Mouse (Mus musculus) kidney, embryonic 14.5 days (tissue): ENCODE measurements at regions not wholly inside any gene's neighbourhood (a gene's known extent, or its start where the extent isn't known, plus 50 kb on each side); places are given as distances from the start of the nearest gene placed in this dataset.

ENCODE experiments used
- ATAC-seq: fragments of 200-750 bp; cut with Nextera tagmentation; 2 replicates; pipeline ENCODE4 v1.8.0; 2017; ENCODE audit warnings: moderate number of reproducible peaks, mild to moderate bottlenecking, moderate TSS enrichment, moderate library complexity; ENCODE audit not compliant: low FRiP score, low TSS enrichment
- H3K27ac ChIP-seq: fragments of 300-500 bp; sonication (generic); 2 replicates; pipeline ENCODE4 v1.5.1; 2014; ENCODE audit warnings: low read depth, mild to moderate bottlenecking, low read length, moderate library complexity, mixed read lengths
- H3K27me3 ChIP-seq: fragments of 300-500 bp; sonication (generic); 2 replicates; pipeline ENCODE4 v1.6.1; 2014; ENCODE audit warnings: mild to moderate bottlenecking, low read length; ENCODE audit not compliant: control insufficient read depth, insufficient read depth
- H3K36me3 ChIP-seq: fragments of 300-500 bp; sonication (generic); 2 replicates; pipeline ENCODE4 v1.6.1; 2014; ENCODE audit warnings: low read length, mixed read lengths; ENCODE audit not compliant: control insufficient read depth, insufficient read depth
- H3K4me1 ChIP-seq: fragments of 300-500 bp; sonication (generic); 2 replicates; pipeline ENCODE4 v1.6.1; 2014; ENCODE audit warnings: low read length, mixed read lengths; ENCODE audit not compliant: control insufficient read depth, insufficient read depth
- H3K4me2 ChIP-seq: fragments of 300-500 bp; sonication (generic); replicated peaks from 2 replicates; pipeline ENCODE4 v1.6.1; 2014; ENCODE audit warnings: low read depth, mild to moderate bottlenecking, low read length
- H3K4me3 ChIP-seq: fragments of 300-500 bp; sonication (generic); 2 replicates; pipeline ENCODE4 v1.5.1; 2014; ENCODE audit warnings: mild to moderate bottlenecking, low read length
- H3K9ac ChIP-seq: fragments of 300-500 bp; sonication (generic); 2 replicates; pipeline ENCODE4 v1.6.1; 2014; ENCODE audit warnings: low read depth, mild to moderate bottlenecking, low read length, moderate library complexity
- H3K9me3 ChIP-seq: fragments of 300-500 bp; sonication (generic); 2 replicates; pipeline ENCODE4 v1.6.1; 2016; ENCODE audit warnings: low read length; ENCODE audit not compliant: control insufficient read depth
- WGBS: fragments of 180-500 bp; shearing (Covaris S2); extraction: QIAGEN DNeasy Blood & Tissue Kit; methylation state at CpG from one replicate; pipeline ENCODE4 v1.1.7; 2014; 5-methylcytosine and 5-hydroxymethylcytosine counted together

- H3K4me3 ChIP-seq: no peak overlapping the region
- no peak overlapping the region for H3K9ac ChIP-seq
- no peaks in the 10 kb centered on the region for H3K27me3 ChIP-seq
- H3K4me1 ChIP-seq: 0 out of 2 replicates have a peak, but pooled peaks cover 4% of the 10 kb centered on the region
- ATAC-seq: no peak
- H3K36me3 ChIP-seq: no peaks in the 10 kb centered on the region
- H3K4me2 ChIP-seq: no peak overlapping the region
- no peak overlapping the region for H3K27ac ChIP-seq
- no peaks in the 10 kb centered on the region for H3K9me3 ChIP-seq
- WGBS: 55% methylated on average over 4 of the region's 4 CpGs
Observed at GRCm38 (mm10) chr15:36427334-36427733, 580.2 kb downstream of the Zfp706 start.

DNA sequence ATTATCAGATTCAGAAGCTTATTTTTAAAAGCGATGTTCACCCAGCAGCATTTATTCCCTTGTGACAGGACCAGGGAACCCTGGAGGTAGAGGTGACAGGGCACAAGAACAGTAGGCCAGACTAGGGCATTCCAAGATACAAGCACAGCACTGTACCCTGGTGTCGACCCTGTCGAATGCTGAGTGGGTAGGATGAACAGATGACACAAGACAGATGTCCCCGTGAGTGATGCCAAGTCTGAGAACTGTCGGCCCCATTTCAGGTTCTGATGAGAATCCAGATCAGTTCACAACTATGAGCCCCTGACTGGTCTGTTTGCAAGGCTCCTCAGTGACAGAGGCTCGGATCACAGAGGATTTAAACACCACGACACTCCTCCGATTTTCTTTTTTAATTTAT is 581.7 kb downstream of the Zfp706 start:
- no peak for ATAC-seq
- no peaks in the 10 kb centered on the region for H3K36me3 ChIP-seq
- WGBS: 84% methylated on average over 8 of the region's 8 CpGs
- H3K4me2 ChIP-seq: no peak overlapping the region
- no peak overlapping the region for H3K4me3 ChIP-seq
- H3K9me3 ChIP-seq: no peaks in the 10 kb centered on the region
- H3K27me3 ChIP-seq: no peaks in the 10 kb centered on the region
- no peak overlapping the region for H3K27ac ChIP-seq
- H3K9ac ChIP-seq: no peak overlapping the region
- 0 out of 2 replicates have a peak, but pooled peaks cover 4% of the 10 kb centered on the region for H3K4me1 ChIP-seq

DNA sequence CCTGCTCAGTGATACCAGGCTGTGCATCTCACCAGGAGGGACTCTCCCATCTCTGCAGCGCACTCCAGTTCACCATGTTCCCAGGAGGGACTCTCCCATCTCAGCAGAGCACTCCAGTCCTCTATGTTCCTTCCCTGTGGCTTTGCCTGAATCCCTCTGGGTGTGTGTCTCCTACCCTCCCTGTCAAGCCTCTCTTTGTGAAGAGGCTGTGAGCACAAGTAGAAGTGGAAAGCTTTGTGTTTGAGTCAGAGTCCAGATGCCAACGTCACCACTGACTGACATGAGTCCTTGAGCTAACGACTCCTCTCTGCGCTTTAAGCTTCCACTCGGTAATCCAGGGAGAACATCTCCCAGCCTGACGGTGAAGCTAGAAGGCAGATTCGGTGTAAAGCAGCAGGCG is 583.5 kb downstream of the Zfp706 start:
- H3K4me3 ChIP-seq: no peak overlapping the region
- WGBS: 94% methylated on average over 8 of the region's 8 CpGs
- H3K4me2 ChIP-seq: no peak overlapping the region
- H3K27ac ChIP-seq: no peak overlapping the region
- no peaks in the 10 kb centered on the region for H3K27me3 ChIP-seq
- H3K9ac ChIP-seq: no peak overlapping the region
- ATAC-seq: no peak
- H3K4me1 ChIP-seq: 0 out of 2 replicates have a peak, but pooled peaks cover 4% of the 10 kb centered on the region
- H3K36me3 ChIP-seq: no peaks in the 10 kb centered on the region
- no peaks in the 10 kb centered on the region for H3K9me3 ChIP-seq

- Histone ChIP-seq H3K27me3 (no peaks in the 10 kb centered on the region), H3K4me1 (0 out of 2 replicates have a peak, but pooled peaks cover 4% of the 10 kb centered on the region), H3K9ac (no peak overlapping the region), H3K36me3 (no peaks in the 10 kb centered on the region), H3K9me3 (no peaks in the 10 kb centered on the region), H3K4me2 (no peak overlapping the region), H3K4me3 (no peak overlapping the region), H3K27ac (no peak overlapping the region)
- 37% methylated on average over 3 of the region's 3 CpGs for WGBS
- no peak for ATAC-seq
Observed at GRCm38 (mm10) chr15:36422781-36423180, 584.8 kb downstream of the Zfp706 start.

DNA sequence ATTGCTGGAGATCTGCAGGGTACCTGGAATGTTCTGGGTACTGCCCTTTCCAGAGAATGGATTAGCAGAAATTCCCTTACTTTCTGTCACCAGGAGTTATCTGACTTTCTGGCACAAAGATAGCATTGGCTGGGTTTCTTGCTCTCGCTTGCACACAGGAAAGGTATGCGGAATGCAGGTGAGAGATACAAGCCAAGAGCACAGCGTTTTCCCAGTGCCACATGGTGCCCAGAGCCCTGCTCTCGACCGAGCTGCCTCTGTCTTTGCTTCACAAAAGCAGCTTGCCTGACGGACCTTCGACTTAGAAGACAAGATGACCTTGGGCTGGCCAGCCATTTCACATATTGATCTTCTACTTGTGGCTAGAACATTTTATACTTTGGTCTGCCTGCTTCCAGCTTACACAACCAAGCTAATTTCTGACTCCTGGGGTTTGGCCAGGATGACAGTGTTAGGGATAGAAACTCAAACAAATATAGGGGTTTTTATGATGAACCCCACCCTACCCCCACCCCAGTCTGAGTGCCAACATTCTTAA is 587.6 kb downstream of the Zfp706 start:
- 89% methylated on average over 7 of the region's 7 CpGs for WGBS
- Histone ChIP-seq H3K9ac (no peak overlapping the region), H3K4me3 (no peak overlapping the region), H3K4me2 (no peak overlapping the region), H3K4me1 (0 out of 2 replicates have a peak, but pooled peaks cover 4% of the 10 kb centered on the region), H3K36me3 (no peaks in the 10 kb centered on the region), H3K27me3 (no peaks in the 10 kb centered on the region), H3K9me3 (no peaks in the 10 kb centered on the region), H3K27ac (no peak overlapping the region)
- ATAC-seq: no peak

DNA sequence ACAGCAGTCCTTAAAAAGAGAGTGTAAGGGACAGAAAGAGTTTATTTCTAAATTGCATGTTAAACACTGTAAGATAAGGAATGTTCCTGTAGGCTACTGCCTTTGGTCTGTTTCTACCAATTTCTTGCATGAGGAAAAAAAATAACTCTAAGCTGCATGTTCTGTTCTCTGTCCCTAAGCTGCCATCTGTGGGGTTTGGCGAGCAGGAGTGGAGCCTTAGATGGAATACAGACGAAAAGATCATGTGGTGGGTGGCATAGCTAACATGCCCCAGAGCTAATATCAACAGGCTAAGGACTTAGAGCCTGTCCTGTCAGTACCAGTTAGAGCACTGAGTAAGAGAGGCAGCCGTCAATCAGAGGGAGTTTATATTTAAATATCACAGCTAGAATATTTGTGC is 590.1 kb downstream of the Zfp706 start:
- Histone ChIP-seq H3K27ac (no peak overlapping the region), H3K9me3 (no peaks in the 10 kb centered on the region), H3K4me3 (no peak overlapping the region), H3K36me3 (no peaks in the 10 kb centered on the region), H3K4me1 (0 out of 2 replicates have a peak, but pooled peaks cover under 1% of the 10 kb centered on the region), H3K27me3 (no peaks in the 10 kb centered on the region), H3K9ac (no peak overlapping the region), H3K4me2 (no peak overlapping the region)
- no peak for ATAC-seq
- WGBS: 85% methylated on average over 3 of the region's 3 CpGs

DNA sequence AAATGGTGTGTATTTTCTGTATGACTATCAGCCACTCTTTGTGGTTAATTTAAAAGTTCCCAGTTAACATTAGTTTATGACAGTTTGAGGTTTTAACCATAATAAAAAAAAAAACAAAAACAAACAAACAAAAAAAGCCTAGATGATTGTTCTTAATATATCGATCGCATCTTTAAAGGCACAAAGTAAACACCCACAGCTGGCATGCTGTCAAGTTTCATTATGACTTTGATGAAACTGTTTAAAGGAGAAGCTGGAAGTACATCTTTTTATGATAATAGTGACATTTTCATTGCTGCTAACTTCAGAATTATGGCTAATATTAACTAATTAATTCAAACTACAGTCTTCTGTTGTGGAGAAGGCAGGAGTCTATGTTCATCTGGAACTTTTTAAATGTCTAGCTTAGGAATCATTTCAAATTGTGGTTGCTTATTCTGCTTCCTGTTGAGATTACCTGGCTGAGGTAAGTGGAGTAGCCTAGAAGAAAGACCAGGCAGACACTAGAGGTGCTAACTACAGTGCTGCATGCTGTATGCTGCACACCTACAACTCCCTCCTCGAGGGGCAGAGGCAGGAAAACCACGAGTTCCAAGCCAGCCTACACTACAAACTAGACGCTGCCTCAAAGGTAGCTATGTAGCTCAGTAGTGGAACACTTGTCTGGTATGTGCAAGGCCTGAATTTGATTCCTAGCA is 591.9 kb downstream of the Zfp706 start:
- Histone ChIP-seq H3K27ac (no peak overlapping the region), H3K27me3 (no peaks in the 10 kb centered on the region), H3K9me3 (no peaks in the 10 kb centered on the region), H3K4me1 (no peaks in the 10 kb centered on the region), H3K4me3 (no peak overlapping the region), H3K36me3 (no peaks in the 10 kb centered on the region), H3K4me2 (no peak overlapping the region), H3K9ac (no peak overlapping the region)
- ATAC-seq: no peak
- whole genome bisulfite sequencing: 75% methylated on average over 5 of the region's 5 CpGs

DNA sequence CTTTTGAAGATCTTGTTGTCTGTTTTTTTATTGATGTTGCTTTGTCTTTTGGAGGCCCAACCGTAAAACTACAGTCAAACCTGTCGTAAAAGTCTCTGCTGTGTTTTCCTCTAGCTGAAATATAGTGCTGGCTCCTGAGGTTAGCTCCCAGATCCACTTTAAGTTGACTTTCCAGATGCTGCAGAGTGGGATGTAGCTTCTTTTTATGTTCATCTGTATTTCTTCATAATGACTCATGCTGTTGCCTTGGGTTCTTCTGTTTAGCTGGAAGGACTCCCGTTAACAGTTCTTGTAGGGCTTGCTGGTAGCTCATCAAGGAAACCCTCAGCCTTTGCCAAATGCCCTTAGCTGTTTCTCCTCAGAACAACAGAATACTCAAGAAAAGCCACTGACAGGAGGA is 595.6 kb downstream of the Zfp706 start:
- WGBS: 51% methylated on average over 3 of the region's 3 CpGs
- Histone ChIP-seq H3K36me3 (no peaks in the 10 kb centered on the region), H3K4me2 (no peak overlapping the region), H3K9me3 (no peaks in the 10 kb centered on the region), H3K4me1 (no peaks in the 10 kb centered on the region), H3K27ac (no peak overlapping the region), H3K4me3 (no peak overlapping the region), H3K9ac (no peak overlapping the region), H3K27me3 (no peaks in the 10 kb centered on the region)
- no peak for ATAC-seq

- Histone ChIP-seq H3K27ac (no peak overlapping the region), H3K9ac (no peak overlapping the region), H3K4me1 (peaks cover 2% of the 10 kb centered on the region; the same call in 1 of the 2 replicates), H3K9me3 (no peaks in the 10 kb centered on the region), H3K36me3 (no peaks in the 10 kb centered on the region), H3K27me3 (no peaks in the 10 kb centered on the region), H3K4me2 (no peak overlapping the region), H3K4me3 (no peak overlapping the region)
- ATAC-seq: no peak
- WGBS: 73% methylated on average over 3 of the region's 3 CpGs
Observed at GRCm38 (mm10) chr15:36405446-36405845, 602.1 kb downstream of the Zfp706 start.
